ENCODE assay signal across 24 mouse cellular contexts in genomic region chr7:143355831-143356230, GRCm38 (mm10).
DNase-seq lines count a peak whose midpoint lies in the region; ATAC-seq and TF ChIP-seq lines count a peak whose summit lies in the region.
"Had no signal": no experiment of that assay in that cellular context is flagged by ENCODE, and none has a peak within 500 bp of the region (broad histone marks: within the 10 kb centered on the region; RNA-seq: fewer than 3 reads in every experiment).

No protein-coding gene starts in this region.

- no peak overlapping the region for H3K4me2 ChIP-seq in heart, embryonic 13.5 days
- H3K4me2 ChIP-seq in CH12.LX (ENCODE audit: insufficient read depth, low read depth, poor library complexity, severe bottlenecking) = no peak overlapping the region
- no peak overlapping the region for H3K4me2 ChIP-seq in hindbrain, postnatal 0 days (ENCODE audit: low read depth, low read length)
- H3K4me2 ChIP-seq: embryonic facial prominence, embryonic 15.5 days; hindbrain, embryonic 13.5 days; intestine, embryonic 15.5 days had no signal

- TF ChIP-seq CTCF in heart, adult 2 months (IDR thresholded peaks at IDR 0.05) = no peak
- no peak for TF ChIP-seq CTCF in CH12.LX (conservative IDR thresholded peaks at IDR 0.05 in 1 of 2, IDR thresholded peaks at IDR 0.05 in 1 of 2; ENCODE audit: low read depth in 2 of 2, low read length in 2 of 2)
- no peak for TF ChIP-seq CTCF in hindbrain, postnatal 0 days (IDR thresholded peaks at IDR 0.05; ENCODE audit: low read depth)

- H3K27me3 ChIP-seq in heart, embryonic 13.5 days (replicated peaks) = no peaks in the 10 kb centered on the region
- no peaks in the 10 kb centered on the region for H3K27me3 ChIP-seq in heart, adult 2 months (ENCODE audit: control insufficient read depth, insufficient read depth, low read length)
- H3K27me3 ChIP-seq in CH12.LX (replicated peaks) = peaks cover 41% of the 10 kb centered on the region
- H3K27me3 ChIP-seq in hindbrain, postnatal 0 days (ENCODE audit: insufficient read depth, low read length) = no peaks in the 10 kb centered on the region
- H3K27me3 ChIP-seq: embryonic facial prominence, embryonic 15.5 days; hindbrain, embryonic 13.5 days; intestine, embryonic 15.5 days had no signal

- 29% methylated on average over 5 of the region's 5 CpGs for WGBS in heart, embryonic 13.5 days
- 76% methylated on average over 5 of the region's 5 CpGs for WGBS in heart, adult 2 months
- 67% methylated on average over 5 of the region's 5 CpGs for WGBS in hindbrain, postnatal 0 days

- peaks cover 65% of the 10 kb centered on the region for H3K4me1 ChIP-seq in heart, embryonic 13.5 days
- no peaks in the 10 kb centered on the region for H3K4me1 ChIP-seq in heart, adult 2 months (ENCODE audit: control insufficient read depth, insufficient read depth, low read length)
- no peaks in the 10 kb centered on the region for H3K4me1 ChIP-seq in CH12.LX (ENCODE audit: control insufficient read depth in 1 of 2, insufficient read depth in 2 of 2)
- H3K4me1 ChIP-seq in hindbrain, postnatal 0 days (ENCODE audit: insufficient read depth, low read length) = no peaks in the 10 kb centered on the region
- H3K4me1 ChIP-seq: hindbrain, embryonic 13.5 days; intestine, embryonic 15.5 days had no signal

- intact Hi-C loops in heart, adult 2 months (cut with DNase I) = no loop called here

- in situ Hi-C loops in CH12.LX (cut with MboI; ENCODE audit: low pct_ligation_motif_present, low pct_unique_long_range_greater_than_20kb, low sequenced_read_pairs) = no loop called here

- no peak for TF ChIP-seq EP300 in heart, adult 2 months (IDR thresholded peaks at IDR 0.05; ENCODE audit: insufficient read depth, low read depth, low read length)
- TF ChIP-seq EP300 in CH12.LX (IDR thresholded peaks at IDR 0.05; ENCODE audit: low read length) = no peak

- no peaks in the 10 kb centered on the region for H3K36me3 ChIP-seq in heart, embryonic 13.5 days
- no peaks in the 10 kb centered on the region for H3K36me3 ChIP-seq in heart, adult 2 months (ENCODE audit: control insufficient read depth, insufficient read depth, low read length)
- H3K36me3 ChIP-seq in CH12.LX (replicated peaks in 1 of 2; ENCODE audit: control insufficient read depth in 1 of 2, insufficient read depth in 1 of 2, low read length in 1 of 2) = no peaks in the 10 kb centered on the region
- H3K36me3 ChIP-seq in hindbrain, postnatal 0 days (ENCODE audit: insufficient read depth, low read length) = no peaks in the 10 kb centered on the region
- H3K36me3 ChIP-seq: embryonic facial prominence, embryonic 15.5 days; forebrain, embryonic 10.5 days; hindbrain, embryonic 13.5 days; intestine, embryonic 15.5 days had no signal

- dilution Hi-C loops in CH12.LX (cut with MboI; ENCODE audit: extremely low pct_ligation_motif_present, extremely low pct_unique_long_range_greater_than_20kb, low sequenced_read_pairs) = no loop called here

- no peak for TF ChIP-seq POLR2A in heart, adult 2 months (IDR thresholded peaks at IDR 0.05; ENCODE audit: insufficient read depth, low read depth, low read length)
- TF ChIP-seq POLR2A in CH12.LX (IDR thresholded peaks at IDR 0.05; ENCODE audit: low read depth, low read length) = no peak

- no peak for ATAC-seq in heart, embryonic 13.5 days (ENCODE audit: extremely low read depth, insufficient number of reproducible peaks, low FRiP score, low TSS enrichment)
- ATAC-seq in hindbrain, postnatal 0 days = no peak
- ATAC-seq: CD4-positive, CD25-positive, alpha-beta regulatory T cell, adult 4 months; forebrain, embryonic 14.5 days; intestine, embryonic 15.5 days had no signal

- H3K9ac ChIP-seq in heart, embryonic 13.5 days = no peak overlapping the region
- H3K9ac ChIP-seq in heart, adult 2 months (ENCODE audit: low read depth, low read length) = no peak overlapping the region
- no peak overlapping the region for H3K9ac ChIP-seq in CH12.LX (ENCODE audit: insufficient read depth, low read depth)
- H3K9ac ChIP-seq in hindbrain, postnatal 0 days (replicated peaks; ENCODE audit: low read length) = no peak overlapping the region
- H3K9ac ChIP-seq: embryonic facial prominence, embryonic 15.5 days; hindbrain, embryonic 13.5 days; intestine, embryonic 15.5 days had no signal

- peak; percentile 28 for DNase-seq in embryo, embryonic 10 days (ENCODE audit: low spot score)
- DNase-seq in embryo, embryonic 10.5 days (ENCODE audit: low spot score) = no peak
- DNase-seq in heart, adult 2 months = no peak
- DNase-seq in CH12.LX (ENCODE audit: extremely low read depth) = peak; percentile 11
- DNase-seq in ZHBTc4 (ENCODE audit: low read depth, low spot score) = peak; percentile 22
- DNase-seq in right cerebral cortex, postnatal 14 days = no peak
- DNase-seq in hindbrain, postnatal 0 days (ENCODE audit: low spot score) = no peak
- DNase-seq: adrenal gland, postnatal 10 days; B cell, adult 2 months; cerebellum, adult 11 months; cerebellum, adult 8-10 months; cerebellum, postnatal 14 days; gastrocnemius, adult 2 months; gastrocnemius, postnatal 25 days; heart, adult 18-20 months; kidney, adult 18-20 months had no signal

- no peak for TF ChIP-seq RAD21 in CH12.LX (IDR thresholded peaks at IDR 0.05; ENCODE audit: low read depth, low read length)

- peak overlapping the region; percentile 73 for H3K27ac ChIP-seq in heart, embryonic 13.5 days (replicated peaks)
- no peak overlapping the region for H3K27ac ChIP-seq in heart, adult 2 months
- no peak overlapping the region for H3K27ac ChIP-seq in CH12.LX (ENCODE audit: insufficient read depth, low read depth)
- H3K27ac ChIP-seq in hindbrain, postnatal 0 days = no peak overlapping the region
- H3K27ac ChIP-seq: embryonic facial prominence, embryonic 15.5 days; forebrain, embryonic 10.5 days; gastrocnemius, adult 2 months; hindbrain, embryonic 13.5 days; intestine, embryonic 15.5 days had no signal

- H3K4me3 ChIP-seq in heart, embryonic 13.5 days = no peak overlapping the region
- no peak overlapping the region for H3K4me3 ChIP-seq in heart, adult 2 months
- H3K4me3 ChIP-seq in CH12.LX (replicated peaks in 1 of 3; ENCODE audit: low read depth in 2 of 3, low read length in 2 of 3, poor library complexity in 1 of 3) = no peak overlapping the region
- H3K4me3 ChIP-seq in hindbrain, postnatal 0 days (ENCODE audit: low read length) = no peak overlapping the region
- H3K4me3 ChIP-seq: embryonic facial prominence, embryonic 15.5 days; erythroblast, embryonic 14.5 days; forebrain, embryonic 10.5 days; gastrocnemius, adult 2 months; hindbrain, embryonic 13.5 days; intestine, embryonic 15.5 days had no signal

- H3K9me3 ChIP-seq in heart, embryonic 13.5 days = no peaks in the 10 kb centered on the region
- H3K9me3 ChIP-seq in CH12.LX (replicated peaks; ENCODE audit: low read length) = no peaks in the 10 kb centered on the region
- no peaks in the 10 kb centered on the region for H3K9me3 ChIP-seq in hindbrain, postnatal 0 days (ENCODE audit: low read length)
- H3K9me3 ChIP-seq: embryonic facial prominence, embryonic 15.5 days; forebrain, embryonic 10.5 days; hindbrain, embryonic 13.5 days; intestine, embryonic 15.5 days had no signal

- no peaks in the 10 kb centered on the region for H3K79me2 ChIP-seq in heart, adult 2 months (replicated peaks; ENCODE audit: control insufficient read depth, insufficient read depth, low read length)
- H3K79me2 ChIP-seq in CH12.LX (replicated peaks; ENCODE audit: control insufficient read depth, extremely low read depth, insufficient read depth, poor library complexity, severe bottlenecking) = no peaks in the 10 kb centered on the region

TF ChIP-seq in CH12.LX, 34 proteins besides CTCF, POLR2A, EP300 and RAD21:
- no peak for TF ChIP-seq E2F4 (IDR thresholded peaks at IDR 0.05; ENCODE audit: insufficient replicate concordance, low read depth, low read length)
- TF ChIP-seq CHD1 (IDR thresholded peaks at IDR 0.05; ENCODE audit: low read depth, low read length) = peak; percentile 77; the same call in 1 of the 2 replicates
- peak; percentile 55; the same call in 1 of the 2 replicates for TF ChIP-seq ETS1 (conservative IDR thresholded peaks at IDR 0.05; ENCODE audit: low read depth, low read length)
- peak; percentile 67; the same call in 1 of the 2 replicates for TF ChIP-seq MXI1 (IDR thresholded peaks at IDR 0.05; ENCODE audit: low read depth, low read length)
- TF ChIP-seq ZC3H11A (IDR thresholded peaks at IDR 0.05; ENCODE audit: low read depth, low read length) = no peak
- no peak for TF ChIP-seq IRF4 (IDR thresholded peaks at IDR 0.05; ENCODE audit: low read depth, low read length)
- peak; percentile 96 for TF ChIP-seq ZNF384 (IDR thresholded peaks at IDR 0.05; ENCODE audit: low read depth, low read length)
- peak; percentile 60 for TF ChIP-seq BHLHE40 (IDR thresholded peaks at IDR 0.05; ENCODE audit: low read depth, low read length)
- peak; percentile 46 for TF ChIP-seq USF1 (IDR thresholded peaks at IDR 0.05; ENCODE audit: low read depth, low read length)

Comparison
In these comparisons a context has a peak if more than half of its experiments do, and no peak if none do; other contexts are left out.
1. DNase-seq: peak in embryo, embryonic 10 days (single experiment), CH12.LX (single experiment) and ZHBTc4 (single experiment); none in embryo, embryonic 10.5 days (single experiment), heart, adult 2 months (0 of 2), right cerebral cortex, postnatal 14 days (single experiment) and hindbrain, postnatal 0 days (single experiment).